Mouse (Mus musculus) G1E (cell line): ENCODE data around the gene Znrf1.

ENCODE experiments used
- CTCF ChIP-seq: IDR thresholded peaks from 2 replicates; pipeline ENCODE4 v1.5.1; 2012; ENCODE audit warnings: low read depth, low read length, inconsistent platforms, mixed read lengths
- GATA1 ChIP-seq: IDR thresholded peaks from 2 replicates; pipeline ENCODE4 v1.6.1; 2012; ENCODE audit warnings: borderline replicate concordance, low read length, inconsistent platforms, mixed read lengths
- GATA2 ChIP-seq: IDR thresholded peaks from 2 replicates; pipeline ENCODE4 v1.6.1; 2012; ENCODE audit warnings: low read depth, low read length, inconsistent platforms, borderline replicate concordance
- TAL1 ChIP-seq: conservative IDR thresholded peaks from 2 replicates; pipeline ENCODE4 v1.6.1; 2012; ENCODE audit warnings: low read depth, low read length, inconsistent platforms, mixed read lengths

DNA sequence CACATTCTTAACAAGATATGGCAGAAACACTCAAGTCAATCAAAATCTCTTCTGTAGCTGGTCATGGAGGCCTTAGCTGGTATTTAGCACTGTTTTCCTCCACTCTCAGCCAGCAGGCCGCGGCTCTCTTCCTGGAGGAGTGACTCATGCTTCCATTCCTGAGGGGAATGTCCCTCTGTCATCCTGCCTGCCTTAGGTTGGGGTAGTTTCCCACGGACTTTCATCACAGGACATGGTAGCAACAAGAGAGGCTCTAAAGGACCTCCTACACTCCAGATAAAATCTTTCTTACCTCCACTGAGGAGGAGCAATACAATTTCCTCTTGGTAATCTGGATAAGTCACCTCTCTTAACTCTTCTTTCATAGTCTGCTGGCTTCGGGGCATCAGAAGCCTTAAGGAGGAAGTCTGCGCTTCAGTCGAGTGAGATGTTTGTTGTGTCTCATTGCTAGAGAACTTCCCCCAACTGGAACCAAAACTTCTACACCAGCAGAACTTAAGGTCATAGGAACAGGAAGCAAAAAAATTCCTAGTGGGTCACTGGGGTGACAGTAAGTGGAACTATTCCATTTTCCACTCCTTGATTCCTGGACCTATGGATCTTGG, 123.0 kb downstream of the Znrf1 start:
- TF ChIP-seq CTCF (no peak), TAL1 (no peak), GATA2 (no peak), GATA1 (no peak)
